Mouse (Mus musculus) lung, adult 2 months (tissue): ENCODE measurements at regions not wholly inside any gene's neighbourhood (a gene's known extent, or its start where the extent isn't known, plus 50 kb on each side); places are given as distances from the start of the nearest gene placed in this dataset.

Experiments used
- CTCF ChIP-seq: fragments of 200-500 bp; IDR thresholded peaks from 2 replicates; pipeline ENCODE4 v1.5.1; 2011; ENCODE audit warnings: mild to moderate bottlenecking, low read length, control low read depth; ENCODE audit not compliant: insufficient read depth
- POLR2A ChIP-seq: fragments of 200-500 bp; IDR thresholded peaks from 2 replicates; pipeline ENCODE4 v1.6.1; 2011; ENCODE audit warnings: low read depth, mild to moderate bottlenecking, control low read depth, low read length, borderline replicate concordance; ENCODE audit errors: extremely low read depth

- TF ChIP-seq POLR2A (no peak), CTCF (no peak)
These were observed 616.2 kb upstream of the Gm10131 start for GRCm38 (mm10) chr8:34727699-34728098.
